Mouse (Mus musculus): ENCODE results near the gene Tspear.
"Not testable (repeated sequence)": the region's sequence is repeated elsewhere in the genome, so short reads cannot be mapped to it uniquely, and the experiment has no call there.

The Tspear gene

DNA sequence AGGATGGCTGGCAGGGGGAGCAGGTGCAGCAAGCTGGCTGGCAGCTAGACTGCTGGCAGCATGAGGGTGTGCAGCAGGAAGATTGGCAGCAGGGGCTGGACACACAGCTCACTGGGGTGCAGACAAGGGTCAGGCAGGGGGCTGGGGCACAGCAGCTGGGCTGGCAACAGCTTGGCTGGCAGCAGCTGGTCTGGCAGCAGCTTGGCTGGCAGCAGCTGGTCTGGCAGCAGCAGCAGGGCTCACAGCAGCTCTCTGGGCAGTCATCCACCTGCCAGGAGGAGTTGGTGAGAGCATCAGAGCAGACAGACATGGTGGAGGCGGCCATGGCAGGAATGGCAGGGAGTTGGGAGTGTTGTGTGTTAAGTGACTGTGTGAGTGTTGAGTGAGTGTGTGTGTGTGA lies 101.5 kb downstream of the Tspear start, which contains the start of gene Gm7137:
Gene Gm7137 (minus strand): TSS at position 325 of the 400 bp plus-strand sequence.
- not testable (repeated sequence) for DNase-seq (ENCODE audit: low read depth, low spot score)

DNA sequence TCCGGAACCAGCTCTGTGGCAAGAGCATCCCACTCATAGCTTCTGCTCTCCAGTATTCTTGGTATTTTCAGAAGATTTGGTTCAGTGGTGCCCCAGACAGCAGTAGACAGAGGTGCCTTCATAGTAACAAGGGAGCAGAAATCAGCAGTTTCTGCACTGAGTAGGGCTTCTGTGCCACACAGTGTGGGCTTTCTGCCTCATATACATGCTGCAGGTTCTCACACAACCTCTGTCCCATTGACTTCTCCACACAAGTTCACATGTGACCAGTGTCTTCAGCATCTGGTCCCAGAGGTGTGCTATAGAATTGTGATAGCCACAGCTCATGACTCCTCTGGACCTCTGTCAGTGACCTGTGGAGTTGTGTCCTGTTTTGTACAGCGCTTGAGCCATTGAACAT lies 102.3 kb downstream of the Tspear start:
- DNase-seq (ENCODE audit: low read depth, low spot score): no peak

DNA sequence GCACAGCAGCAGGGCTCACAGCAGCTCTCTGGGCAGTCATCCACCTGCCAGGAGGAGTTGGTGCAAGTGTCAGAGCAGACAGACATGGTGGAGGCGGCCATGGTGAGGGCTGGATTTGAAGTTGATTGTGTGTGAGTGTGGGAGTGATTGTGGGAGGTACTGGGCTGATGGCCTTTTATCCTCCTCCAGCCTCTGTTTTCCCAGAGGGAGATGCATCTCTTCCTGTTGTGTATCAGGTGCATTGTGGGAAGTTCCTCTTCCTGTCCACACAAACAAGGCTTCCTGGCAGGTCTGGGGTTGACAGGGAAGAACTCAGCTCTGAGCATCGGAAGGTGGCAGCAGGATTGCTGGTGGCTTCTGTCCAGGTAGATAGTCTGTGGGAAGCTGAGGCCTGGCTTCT lies 108.6 kb downstream of the Tspear start, which contains the start of gene Gm9639:
Gene Gm9639 (minus strand): TSS at position 101 of the 400 bp plus-strand sequence.
- no peak for DNase-seq (ENCODE audit: low read depth, low spot score)

DNA sequence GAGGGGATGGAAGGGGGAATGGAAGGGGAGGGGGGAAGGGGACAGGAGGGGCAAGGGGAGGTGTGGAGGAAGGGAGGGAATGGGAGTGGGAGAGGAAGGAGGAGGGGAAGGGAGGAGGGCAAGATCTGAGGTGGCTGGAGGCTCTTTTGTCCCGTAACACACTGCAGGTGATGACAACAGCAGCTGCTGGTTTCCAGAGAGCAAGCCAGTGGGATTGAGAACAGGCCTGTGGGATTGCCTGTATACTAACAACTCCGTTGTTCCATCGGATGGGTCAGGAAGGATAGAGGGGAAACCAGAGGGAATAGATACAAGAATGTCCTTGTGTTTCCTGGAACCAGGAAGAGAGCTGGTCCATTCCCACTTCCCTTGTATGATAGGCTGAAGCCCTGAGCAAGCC lies 111.3 kb downstream of the Tspear start:
- DNase-seq (ENCODE audit: low read depth, low spot score): no peak

DNA sequence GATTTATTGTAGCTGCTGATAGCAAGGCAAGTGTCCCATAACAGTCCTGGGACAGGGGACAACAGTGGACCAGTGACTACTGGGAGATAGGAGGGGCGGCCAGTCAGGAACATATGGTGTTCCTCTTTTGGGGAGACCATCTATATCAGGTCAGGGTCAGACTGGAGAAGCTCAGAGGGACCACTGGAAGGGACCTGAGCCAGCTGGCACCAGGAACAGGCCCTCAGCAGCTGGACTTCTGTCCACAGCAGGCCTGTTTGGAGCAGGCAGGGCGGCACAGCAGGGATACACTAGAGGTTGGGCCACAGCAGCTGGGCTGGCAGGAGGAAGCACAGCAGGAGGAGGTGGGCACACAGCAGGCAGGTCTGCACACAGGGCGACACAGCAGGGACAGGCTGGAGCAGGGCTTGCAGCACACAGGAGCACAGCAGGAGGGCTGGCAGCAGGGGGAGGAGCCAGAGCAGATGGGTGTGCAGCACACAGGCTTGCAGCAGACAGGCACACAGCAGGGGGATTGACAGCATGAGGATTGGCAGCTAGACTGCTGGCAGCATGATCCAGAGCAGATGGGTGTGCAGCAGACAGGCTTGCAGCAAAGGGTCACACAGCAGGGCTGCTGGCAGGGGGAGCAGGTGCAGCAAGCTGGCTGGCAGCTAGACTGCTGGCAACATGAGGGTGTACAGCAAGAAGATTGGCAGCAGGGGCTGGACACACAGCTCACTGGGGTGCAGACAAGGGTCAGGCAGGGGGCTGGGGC lies 112.0 kb downstream of the Tspear start:
- not testable (repeated sequence) for DNase-seq (ENCODE audit: low read depth, low spot score)

DNA sequence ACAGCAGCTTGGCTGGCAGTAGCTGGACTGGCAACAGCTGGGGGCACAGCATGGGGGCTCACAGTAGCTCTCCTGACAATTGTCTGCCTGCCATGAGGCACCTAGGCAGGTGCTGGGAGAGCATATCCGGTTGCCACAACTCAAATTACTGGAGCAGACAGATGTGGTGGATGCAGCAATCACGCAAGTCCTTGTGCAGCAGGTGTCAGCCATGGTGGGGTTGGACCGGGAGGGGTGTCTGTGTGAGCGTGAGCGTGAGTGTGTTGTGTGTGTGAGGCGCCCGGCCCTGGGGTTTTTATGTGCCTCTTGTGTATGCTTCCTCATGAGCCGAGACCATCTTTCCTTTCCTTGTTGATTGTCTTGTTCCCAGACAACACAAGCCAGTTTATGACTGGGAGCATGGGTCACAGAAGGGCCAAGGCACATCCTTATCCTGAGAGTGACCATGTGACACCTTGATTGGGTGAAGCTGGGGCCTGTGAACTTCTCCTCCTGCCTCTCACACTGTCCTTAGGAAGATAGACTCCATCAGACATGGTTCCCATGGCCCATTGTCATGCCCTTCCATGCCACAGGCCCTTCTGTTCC lies 112.6 kb downstream of the Tspear start, which contains the start of gene Gm19668:
Gene Gm19668 (minus strand): TSS at position 213 of the 588 bp plus-strand sequence.
- DNase-seq (ENCODE audit: low read depth, low spot score): peak; percentile 9

DNA sequence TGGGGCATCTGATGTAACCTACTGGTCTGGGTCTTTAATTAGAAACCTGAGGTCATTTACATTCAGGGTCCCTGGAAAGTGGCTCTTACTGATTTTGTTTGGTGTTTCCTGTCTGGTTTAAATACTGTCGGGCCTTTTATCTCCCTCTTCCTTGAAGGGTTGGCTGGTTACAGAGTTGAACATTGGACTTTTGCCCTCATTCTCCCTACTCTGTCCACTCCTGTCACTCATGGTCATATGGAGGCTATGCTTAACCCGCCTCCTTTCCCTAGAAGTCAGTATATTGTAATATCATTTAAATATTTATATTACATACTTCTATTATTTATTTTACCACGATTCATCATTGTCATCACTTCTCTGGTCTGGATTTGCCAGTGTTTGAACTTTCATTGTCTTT lies 117.7 kb downstream of the Tspear start:
- no peak for DNase-seq (ENCODE audit: low read depth, low spot score)

DNA sequence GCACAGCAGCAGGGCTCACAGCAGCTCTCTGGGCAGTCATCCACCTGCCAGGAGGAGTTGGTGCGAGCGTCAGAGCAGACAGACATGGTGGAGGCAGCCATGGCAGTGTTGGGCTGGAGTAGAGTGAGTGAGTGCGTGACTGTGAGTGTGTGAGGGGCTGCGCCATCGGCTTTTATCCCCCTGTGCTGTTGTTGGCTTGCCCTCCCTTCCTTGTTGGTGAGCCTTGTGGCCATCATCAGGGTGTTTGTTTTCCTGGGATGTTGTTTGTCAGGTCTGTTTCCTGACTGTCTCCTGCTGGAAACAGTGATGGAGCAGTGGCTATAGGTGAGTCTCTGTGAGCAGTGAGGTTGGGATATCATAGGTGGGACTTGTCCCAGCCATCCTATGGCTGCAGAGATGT lies 125.4 kb downstream of the Tspear start, which contains the start of gene Gm9507:
Gene Gm9507 (minus strand): TSS at position 101 of the 400 bp plus-strand sequence.
- DNase-seq (ENCODE audit: low read depth, low spot score): no peak

DNA sequence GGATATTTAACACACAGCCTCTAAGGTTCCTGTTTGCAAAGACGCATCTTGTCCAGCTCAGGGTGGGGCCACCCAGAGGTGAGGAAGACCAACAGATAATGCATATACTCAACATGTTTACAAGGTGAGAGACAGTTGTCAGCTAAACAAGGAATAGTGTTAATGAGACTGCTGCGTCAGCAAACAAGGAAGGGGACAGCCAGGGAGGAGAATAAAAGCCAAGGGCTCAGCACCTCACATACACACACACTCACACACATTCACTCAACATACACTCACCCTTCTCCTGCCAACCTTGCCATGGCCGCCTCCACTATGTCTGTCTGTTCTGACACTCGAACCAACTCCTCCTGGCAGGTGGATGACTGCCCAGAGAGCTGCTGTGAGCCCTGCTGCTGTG lies 128.0 kb downstream of the Tspear start, which contains the start of gene Gm2696:
Gene Gm2696 (plus strand): TSS at position 301 of the 400 bp plus-strand sequence.
- DNase-seq (ENCODE audit: low read depth, low spot score): no peak

DNA sequence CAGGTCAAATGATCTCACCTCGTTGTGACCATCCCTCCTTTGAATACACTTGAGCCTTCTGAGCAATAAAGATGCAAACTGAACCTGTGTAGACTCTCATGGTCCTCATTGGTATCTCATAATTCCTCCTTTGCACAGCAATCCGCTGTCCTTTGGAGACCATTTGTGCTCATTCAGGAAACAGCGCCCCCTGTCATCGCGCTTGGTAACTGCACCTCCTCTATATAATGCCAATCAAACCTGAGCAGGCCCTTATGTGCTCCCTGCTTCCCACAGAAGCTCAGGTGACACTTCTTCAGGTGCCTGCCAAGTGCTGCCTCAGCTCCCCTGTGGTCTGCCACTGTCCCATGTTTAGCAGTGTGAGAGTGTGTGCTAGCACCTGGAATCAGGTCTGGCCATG lies 129.1 kb downstream of the Tspear start:
- peak; percentile 37 for DNase-seq (ENCODE audit: low read depth, low spot score)

DNA sequence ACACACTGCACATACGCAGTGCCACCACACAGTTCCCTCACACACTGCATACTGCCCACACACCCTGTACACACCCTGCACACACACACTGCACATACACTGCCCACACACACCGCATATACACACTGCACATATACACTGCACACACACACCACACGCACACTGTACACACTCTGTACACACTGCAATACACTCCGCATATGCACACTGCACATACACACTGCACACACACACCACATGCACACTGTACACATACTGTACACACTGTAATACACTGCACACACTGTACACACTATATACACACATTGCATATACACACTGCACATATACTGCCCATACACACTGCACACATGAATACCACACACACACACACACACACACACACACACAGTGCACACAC lies 132.2 kb downstream of the Tspear start:
- no peak for DNase-seq (ENCODE audit: low read depth, low spot score)

DNA sequence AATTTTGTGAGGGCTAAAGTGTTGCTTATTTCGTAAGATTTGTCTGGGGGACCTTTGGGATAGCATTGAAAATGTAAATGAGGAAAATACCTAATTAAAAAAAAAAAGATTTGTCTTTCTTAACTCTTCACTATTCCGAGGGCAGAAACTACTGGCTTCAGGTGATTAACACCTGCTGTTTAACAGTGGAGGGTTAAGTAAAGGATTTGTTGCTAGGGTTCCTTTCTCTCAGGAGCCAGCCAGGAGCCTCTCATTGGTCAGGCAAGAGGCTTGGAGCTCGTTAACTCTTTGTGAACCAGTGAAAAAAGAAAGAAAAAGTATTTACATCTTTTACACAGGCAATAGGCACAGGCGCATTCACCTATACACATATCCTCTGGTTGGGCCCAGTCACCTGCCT lies 132.8 kb downstream of the Tspear start:
- no peak for DNase-seq (ENCODE audit: low read depth, low spot score)

DNA sequence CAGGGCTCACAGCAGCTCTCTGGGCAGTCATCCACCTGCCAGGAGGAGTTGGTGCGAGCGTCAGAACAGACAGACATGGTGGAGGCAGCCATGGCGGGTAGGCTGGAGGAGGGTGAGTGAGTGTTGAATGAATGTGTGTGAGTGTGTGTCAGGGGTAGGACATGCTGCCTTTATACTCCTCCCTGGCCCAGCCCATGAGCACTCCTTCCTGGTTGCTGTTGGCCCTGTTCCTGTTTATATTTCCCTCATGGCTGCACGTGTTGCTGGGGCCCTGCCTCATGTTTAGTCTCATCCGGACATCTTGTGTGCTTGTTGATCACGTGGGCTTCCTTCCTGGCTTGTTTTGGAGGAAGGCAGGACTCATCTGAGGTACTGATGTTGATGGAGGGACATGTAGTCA lies 140.6 kb downstream of the Tspear start, which contains the start of gene Krtap10-4:
Gene Krtap10-4 (minus strand): TSS at position 145 of the 400 bp plus-strand sequence.
- DNase-seq (ENCODE audit: low read depth, low spot score): no peak

DNA sequence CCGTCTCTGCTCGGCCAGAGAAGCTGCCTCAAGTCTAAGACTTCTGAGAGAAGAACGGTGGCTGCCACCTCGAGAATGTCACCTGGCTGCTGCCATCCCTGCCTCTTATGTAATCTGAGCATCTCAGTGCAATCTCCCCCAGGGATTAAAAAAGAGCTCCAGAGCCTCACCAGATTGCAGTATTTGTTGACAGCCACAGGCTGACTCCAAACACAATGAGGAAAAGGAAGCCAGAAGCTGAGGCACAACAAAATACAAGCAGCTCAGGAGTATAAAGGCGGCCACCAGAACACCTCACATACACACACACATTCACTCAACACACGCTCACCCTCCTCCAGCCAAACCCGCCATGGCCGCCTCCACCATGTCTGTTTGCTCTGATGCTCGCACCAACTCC lies 149.3 kb downstream of the Tspear start, which contains the start of gene Krtap10-10:
Gene Krtap10-10 (plus strand): TSS at position 301 of the 400 bp plus-strand sequence.
- DNase-seq (ENCODE audit: low read depth, low spot score): no peak

DNA sequence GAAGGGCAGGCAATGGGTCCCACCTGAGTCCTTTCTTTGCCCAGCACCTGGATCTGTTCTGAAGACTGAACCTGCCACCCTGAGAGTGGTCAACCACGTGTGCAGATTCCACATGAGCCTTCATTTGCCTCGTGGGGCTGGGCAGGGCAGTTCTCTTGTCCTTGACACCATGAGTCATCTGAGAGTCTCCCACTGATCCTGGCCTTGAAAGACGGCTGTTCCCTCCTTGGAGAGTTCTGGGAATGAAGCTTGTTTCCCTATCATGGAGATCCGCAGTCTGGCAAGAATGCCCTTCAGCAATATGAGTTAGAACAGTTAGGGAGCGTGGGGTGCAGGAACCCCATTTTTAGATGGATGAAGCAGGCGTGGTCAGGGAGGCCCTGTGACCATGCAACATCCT lies 152.6 kb downstream of the Tspear start:
- DNase-seq (ENCODE audit: low read depth, low spot score): no peak

DNA sequence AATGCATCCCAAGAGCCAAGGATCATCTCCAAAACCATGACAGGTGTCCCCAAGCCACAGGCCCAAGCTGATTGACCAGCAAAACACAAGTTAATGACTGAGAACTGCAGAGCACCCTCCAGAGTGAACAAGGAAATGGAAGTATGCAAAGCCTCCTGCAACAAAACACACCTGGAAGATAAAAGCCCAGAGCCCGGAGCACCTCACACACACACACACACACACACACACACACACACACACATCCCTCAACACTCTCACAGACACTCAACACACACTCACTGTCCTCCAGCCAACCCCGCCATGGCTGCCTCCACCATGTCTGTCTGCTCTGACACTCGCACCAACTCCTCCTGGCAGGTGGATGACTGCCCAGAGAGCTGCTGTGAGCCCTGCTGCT lies 160.1 kb downstream of the Tspear start, which contains the start of gene Gm36176:
Gene Gm36176 (plus strand): TSS at position 301 of the 400 bp plus-strand sequence.
- no peak for DNase-seq (ENCODE audit: low read depth, low spot score)

DNA sequence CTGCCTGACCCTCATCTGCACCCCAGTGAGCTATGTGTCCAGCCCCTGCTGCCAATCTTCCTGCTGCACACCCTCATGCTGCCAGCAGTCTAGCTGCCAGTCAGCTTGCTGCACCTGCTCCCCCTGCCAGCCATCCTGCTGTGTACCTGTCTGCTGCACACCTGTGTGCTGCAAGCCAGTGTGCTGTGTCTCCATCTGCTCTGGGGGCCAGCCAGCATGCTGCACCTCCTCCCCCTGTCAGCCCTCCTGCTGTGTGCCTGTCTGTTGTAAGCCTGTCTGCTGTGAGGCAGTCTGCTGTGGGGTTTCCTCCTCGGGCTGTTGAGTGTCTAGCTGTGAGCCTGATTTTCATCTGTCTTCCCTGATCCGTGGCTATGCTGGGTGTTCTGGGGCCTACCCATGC lies 160.6 kb downstream of the Tspear start:
- DNase-seq (ENCODE audit: low read depth, low spot score): no peak

DNA sequence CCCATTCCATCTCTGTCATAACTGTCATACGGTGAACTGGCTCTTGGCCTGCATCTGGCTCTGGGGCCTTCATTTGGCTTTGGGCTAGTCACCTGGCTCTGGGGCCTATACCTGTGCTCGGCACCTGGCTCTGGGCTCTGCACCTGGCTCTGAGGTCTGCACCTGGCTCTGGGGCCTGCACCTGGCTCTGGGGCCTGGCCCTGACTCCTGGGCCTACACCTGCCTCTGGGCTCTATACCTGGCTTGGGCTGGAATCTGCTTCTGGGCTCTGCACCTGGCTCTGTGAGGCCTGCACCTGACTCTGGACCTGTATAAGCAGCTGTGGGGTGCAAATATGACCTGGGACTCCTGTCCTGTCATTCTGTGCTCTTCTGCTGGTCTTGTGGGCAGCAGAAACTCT lies 161.2 kb downstream of the Tspear start:
- DNase-seq (ENCODE audit: low read depth, low spot score): no peak

DNA sequence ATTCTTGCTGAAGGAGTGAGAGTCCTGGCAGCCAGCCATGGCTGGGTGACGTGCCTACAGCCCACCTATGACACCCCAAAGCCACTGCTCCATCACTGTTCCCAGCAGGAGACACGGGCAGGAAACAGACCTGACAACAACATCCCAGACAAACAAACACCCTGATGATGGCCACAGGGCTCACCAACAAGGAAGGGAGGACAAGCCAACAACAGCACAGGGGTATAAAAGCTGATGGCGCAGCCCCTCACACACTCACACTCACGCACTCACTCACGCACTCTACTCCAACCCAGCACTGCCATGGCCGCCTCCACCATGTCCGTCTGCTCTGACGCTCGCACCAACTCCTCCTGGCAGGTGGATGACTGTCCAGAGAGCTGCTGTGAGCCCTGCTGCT lies 166.2 kb downstream of the Tspear start, which contains the start of gene Gm10318:
Gene Gm10318 (plus strand): TSS at position 301 of the 400 bp plus-strand sequence.
- no peak for DNase-seq (ENCODE audit: low read depth, low spot score)

DNA sequence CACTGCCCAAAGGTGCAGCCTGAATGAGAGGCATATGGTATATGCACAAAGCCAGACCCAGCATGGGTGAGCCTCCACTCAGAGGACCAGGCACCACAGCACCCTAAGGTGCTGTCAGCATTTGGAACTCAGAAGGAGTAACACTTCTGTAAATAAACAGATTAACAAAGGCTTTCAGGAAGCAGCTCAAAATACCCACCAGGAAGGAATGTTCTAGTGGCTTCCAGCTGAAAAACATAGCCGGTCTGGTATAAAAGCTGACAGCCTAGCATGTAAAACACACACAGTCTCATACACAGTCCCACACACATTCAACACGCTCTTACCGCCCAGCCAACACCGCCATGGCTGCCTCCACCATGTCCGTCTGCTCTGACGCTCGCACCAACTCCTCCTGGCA lies 175.3 kb downstream of the Tspear start, which contains the start of gene Gm3285:
Gene Gm3285 (plus strand): TSS at position 301 of the 400 bp plus-strand sequence.
- DNase-seq (ENCODE audit: low read depth, low spot score): no peak

DNA sequence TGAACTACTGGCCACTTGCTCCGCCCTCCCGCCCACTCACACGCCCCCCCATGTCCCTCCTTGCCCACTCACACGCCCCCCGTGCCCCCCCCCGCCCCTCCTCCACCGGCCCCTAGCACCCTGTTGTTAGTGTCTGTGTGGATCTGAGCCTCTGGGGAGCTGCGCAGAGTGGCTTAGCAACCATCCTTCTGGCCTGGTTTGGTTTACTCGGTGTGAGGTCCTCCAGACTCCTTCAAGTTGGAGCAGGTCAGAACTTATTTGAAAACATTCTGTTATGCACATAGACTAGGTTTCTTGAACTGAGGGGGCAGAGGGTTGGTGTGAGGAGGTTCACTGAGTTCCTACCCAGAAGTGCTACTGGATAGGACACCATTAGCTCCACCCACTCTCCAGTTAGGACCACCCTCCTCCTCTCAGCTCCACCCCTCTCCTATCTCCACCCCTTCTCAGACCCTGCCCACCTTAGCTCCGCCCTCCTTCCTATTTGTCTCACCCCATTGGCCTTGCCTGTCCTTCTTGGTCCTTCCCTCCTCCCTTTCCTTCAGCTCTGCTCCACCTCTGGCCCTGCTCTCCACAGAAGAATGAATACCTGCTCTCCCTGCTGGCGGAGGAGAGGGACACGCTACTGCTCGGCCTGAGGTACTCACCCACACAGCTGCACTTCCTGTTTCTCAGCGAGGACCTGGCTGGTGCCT lies 177.8 kb downstream of the Tspear start:
- DNase-seq (ENCODE audit: low read depth, low spot score): peak; percentile 72

DNA sequence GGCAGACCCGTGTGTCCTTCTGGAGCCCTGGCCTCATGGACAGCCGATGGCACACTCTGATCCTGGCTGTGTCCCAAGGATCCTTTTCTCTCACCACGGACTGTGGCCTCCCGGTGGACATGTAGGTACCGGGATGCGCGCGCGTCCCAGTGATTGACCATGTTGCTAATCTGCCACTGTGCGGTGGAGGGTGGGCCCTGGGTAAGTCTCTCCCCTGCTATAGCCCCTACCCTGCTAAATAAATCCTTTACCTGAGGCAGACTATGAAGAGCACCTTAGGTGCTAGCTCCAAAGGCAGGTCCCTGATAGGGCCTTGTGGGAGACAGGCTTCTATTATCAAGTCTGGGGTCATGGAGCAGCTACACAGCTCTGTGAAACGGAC lies 178.4 kb downstream of the Tspear start:
- DNase-seq (ENCODE audit: low read depth, low spot score): no peak
